Mouse (Mus musculus) left cerebral cortex, postnatal 10 days (tissue): Measurements from ENCODE around the gene Phf21a. TPM values are rescaled to one million over a fixed set of nuclear protein-coding genes. Genes with fewer than 3 reads are reported as not detected.

Experiments used
- DNase-seq, 2 experiments: peaks; one replicate each; pipeline ENCODE4 v3.0.0; 2021 to 2022; ENCODE audit warnings: low spot score in 2 of 2, mixed read lengths in 1 of 2; ENCODE audit errors: extremely low spot score in 1 of 2
- intact Hi-C: fragments of 180-260 bp; cut with DNase I; formaldehyde crosslinking; loops from one replicate; pipeline ENCODE4 v1.15.1; 2025
- total RNA-seq, 2 experiments: library from RNA; stranded (reverse); gene quantifications; 2 replicates each; pipeline ENCODE4 v1.2.3; 2021

Gene Phf21a
- total RNA-seq, 2 experiments from 2014 or later, result 67.0 to 73.3 TPM

GRCm38 (mm10) chr2:92166950-92167349 lies 74.0 kb downstream of the Phf21a start:
- DNase-seq, result no peak
- intact Hi-C loops, result no loop called here

GRCm38 (mm10) chr2:92171046-92171643 lies 78.2 kb downstream of the Phf21a start:
- DNase-seq, result no peak
- intact Hi-C loops, result no loop called here

GRCm38 (mm10) chr2:92172300-92172699 lies 79.4 kb downstream of the Phf21a start:
- intact Hi-C loops, result no loop called here
- no peak for DNase-seq

- intact Hi-C loops, result no loop called here
- DNase-seq, result no peak
These were observed 80.3 kb downstream of the Phf21a start for GRCm38 (mm10) chr2:92173186-92173585.

- no peak for DNase-seq
- intact Hi-C loops, result no loop called here
These were observed 81.3 kb downstream of the Phf21a start for GRCm38 (mm10) chr2:92174265-92174664.

- intact Hi-C loops, result no loop called here
- DNase-seq, result no peak
These were observed 82.1 kb downstream of the Phf21a start for GRCm38 (mm10) chr2:92175002-92175401.

GRCm38 (mm10) chr2:92176292-92176691 lies 83.4 kb downstream of the Phf21a start:
- intact Hi-C loops, result no loop called here
- no peak for DNase-seq

- intact Hi-C loops, result loop anchor here (2.0 to 5.0 kb wide), 2 partner anchors 117 to 195 kb away; no protein-coding TSS in a partner anchor
- no peak for DNase-seq
These were observed 89.3 kb downstream of the Phf21a start for GRCm38 (mm10) chr2:92182146-92182756.

GRCm38 (mm10) chr2:92182981-92183501 lies 90.1 kb downstream of the Phf21a start:
- peak; percentile 76 to 86 for DNase-seq
- intact Hi-C loops, result loop anchor here (2.0 to 5.0 kb wide), 2 partner anchors 118 to 196 kb away; no protein-coding TSS in a partner anchor

- peak; percentile 85 to 97 for DNase-seq
- intact Hi-C loops, result loop anchor here (2.0 to 5.0 kb wide), 2 partner anchors 119 to 196 kb away; no protein-coding TSS in a partner anchor
These were observed 90.7 kb downstream of the Phf21a start for GRCm38 (mm10) chr2:92183613-92184076.

GRCm38 (mm10) chr2:92184077-92184921 lies 91.4 kb downstream of the Phf21a start:
- intact Hi-C loops, result loop anchor here (5.0 kb wide), 1 partner anchor 197 kb away; no protein-coding TSS in a partner anchor
- DNase-seq, result peak; percentile 46 to 58

GRCm38 (mm10) chr2:92185062-92185765 lies 92.3 kb downstream of the Phf21a start:
- intact Hi-C loops, result no loop called here
- peak in 1 of 2 experiments; percentile 60 for DNase-seq

GRCm38 (mm10) chr2:92185766-92186450 lies 93.0 kb downstream of the Phf21a start:
- DNase-seq, result no peak
- intact Hi-C loops, result no loop called here

- intact Hi-C loops, result no loop called here
- no peak for DNase-seq
These were observed 94.1 kb downstream of the Phf21a start for GRCm38 (mm10) chr2:92187061-92187460.

GRCm38 (mm10) chr2:92188744-92189143 lies 95.8 kb downstream of the Phf21a start:
- intact Hi-C loops, result no loop called here
- DNase-seq, result no peak

- DNase-seq, result no peak
These were observed 98.0 kb downstream of the Phf21a start for GRCm38 (mm10) chr2:92190960-92191359.

GRCm38 (mm10) chr2:92191826-92192581 lies 99.1 kb downstream of the Phf21a start:
- peak in 1 of 2 experiments; percentile 44 for DNase-seq

More at GRCm38 (mm10) chr2:92190960-92191359, 98.0 kb downstream of the Phf21a start:
- intact Hi-C loops, result no loop called here

More at GRCm38 (mm10) chr2:92191826-92192581, 99.1 kb downstream of the Phf21a start:
- intact Hi-C loops, result no loop called here
